Mouse (Mus musculus) T-helper 2 cell (primary cell): ENCODE results near the gene Tnip3.

Source experiments
- in situ Hi-C: fragments of 300-600 bp; cut with MboI, MseI; formaldehyde crosslinking; loops from one replicate; pipeline ENCODE4 v1.15.1; 2025; ENCODE audit warnings: high pct_unique_total_duplicates

Gene Tnip3

GRCm38 (mm10) chr6:65583029-65583428 lies 57.9 kb downstream of the Tnip3 start:
- in situ Hi-C loops: loop anchor here (25.0 kb wide), 1 partner anchor 446 kb away; the partner anchor contains the start of gene Hpgds

GRCm38 (mm10) chr6:65584870-65585332 lies 59.8 kb downstream of the Tnip3 start:
- in situ Hi-C loops: loop anchor here (25.0 kb wide), 1 partner anchor 448 kb away; the partner anchor contains the start of gene Hpgds

DNA sequence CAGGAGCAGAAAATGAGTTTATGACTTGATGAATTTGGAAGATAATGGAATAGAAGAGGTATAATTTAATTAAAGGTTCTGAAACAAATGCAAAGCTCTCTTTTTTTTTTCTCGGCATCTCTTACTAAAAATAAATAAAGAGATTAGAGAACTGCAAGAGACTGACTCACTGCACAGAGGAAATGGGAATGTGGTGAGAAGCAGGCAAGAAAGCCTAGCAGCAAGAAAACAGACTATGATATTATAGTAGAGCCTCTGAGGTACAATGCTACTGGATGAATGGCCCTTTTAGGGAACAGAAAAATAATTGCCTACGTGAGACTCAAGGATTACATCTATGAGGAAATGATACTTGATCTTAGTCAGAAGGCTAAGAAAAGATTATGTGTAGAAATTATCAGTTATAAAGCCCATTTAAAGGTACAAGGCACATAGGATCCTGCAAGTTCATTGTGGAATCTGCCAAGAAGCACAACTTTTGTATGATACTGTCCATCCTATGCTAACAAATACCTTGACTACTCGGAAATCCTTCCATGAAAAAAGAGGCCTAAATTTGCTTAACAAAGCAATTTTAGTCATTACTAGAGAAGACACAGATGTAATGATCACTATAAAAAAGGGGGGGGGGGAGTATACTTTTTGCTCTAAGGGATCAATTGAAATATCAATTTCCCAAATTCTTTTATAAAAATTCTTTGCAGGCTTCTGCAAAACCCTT lies 60.4 kb downstream of the Tnip3 start:
- in situ Hi-C loops: loop anchor here (25.0 kb wide), 1 partner anchor 448 kb away; the partner anchor contains the start of gene Hpgds

DNA sequence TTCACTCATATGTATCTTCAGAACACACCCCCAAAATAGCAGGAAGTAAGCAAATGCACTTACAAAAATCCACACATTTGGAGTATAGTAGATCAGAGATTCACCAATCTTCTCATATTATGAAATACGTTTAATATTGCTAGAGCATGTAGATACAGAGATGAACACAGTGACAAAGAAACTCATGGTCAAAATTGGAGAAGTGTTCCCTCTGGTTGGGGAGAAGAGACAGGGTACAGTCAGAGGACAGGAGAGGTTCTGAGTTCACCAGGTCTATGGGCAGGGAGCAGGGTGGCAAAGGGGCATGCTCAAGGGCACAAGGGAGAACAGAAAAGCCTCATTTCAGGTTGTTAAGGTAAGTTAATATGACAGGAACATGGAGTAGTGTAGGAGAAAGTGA lies 63.7 kb downstream of the Tnip3 start:
- in situ Hi-C loops: loop anchor here (25.0 kb wide), 1 partner anchor 452 kb away; the partner anchor contains the start of gene Hpgds

DNA sequence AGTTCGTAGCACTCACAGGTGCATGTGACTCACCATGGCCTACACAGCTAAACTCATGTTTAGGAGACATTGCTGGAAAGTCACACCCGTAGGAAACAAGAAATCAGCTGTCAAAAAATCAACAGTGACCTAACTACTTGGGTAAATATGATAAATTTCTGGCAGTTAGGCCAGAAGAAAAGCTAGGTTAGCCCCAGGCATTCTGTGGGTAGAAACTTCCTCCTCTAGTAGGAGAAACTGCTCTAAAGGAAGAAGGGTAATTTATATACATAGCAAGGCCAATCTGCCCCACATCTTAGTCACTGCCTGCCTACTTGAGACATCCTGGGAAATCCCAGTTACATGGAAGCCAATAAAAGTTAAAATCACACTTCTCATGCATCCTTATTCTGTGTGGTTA lies 64.9 kb downstream of the Tnip3 start:
- in situ Hi-C loops: loop anchor here (25.0 kb wide), 1 partner anchor 453 kb away; the partner anchor contains the start of gene Hpgds

DNA sequence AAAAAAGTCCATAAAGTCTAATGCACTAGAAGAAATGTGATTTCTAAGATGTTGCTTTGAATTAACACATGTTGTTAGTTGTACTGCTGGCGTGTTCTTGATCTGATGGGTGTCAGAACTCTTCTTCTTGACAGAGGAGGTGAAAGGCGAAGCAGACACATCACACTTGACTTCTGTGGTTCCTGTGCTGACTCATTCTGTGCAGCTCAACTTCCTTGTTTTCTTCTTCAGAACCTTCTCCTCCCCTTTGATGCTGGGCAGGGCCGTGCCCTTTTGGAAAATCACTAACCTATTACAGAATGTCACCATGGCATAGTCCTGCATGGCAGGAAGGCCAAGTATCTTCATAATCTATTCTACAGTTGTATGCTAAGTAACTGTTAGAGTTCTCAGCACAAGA lies 69.1 kb downstream of the Tnip3 start:
- in situ Hi-C loops: loop anchor here (25.0 kb wide), 1 partner anchor 457 kb away; the partner anchor contains the start of gene Hpgds

GRCm38 (mm10) chr6:65595371-65595770 lies 70.3 kb downstream of the Tnip3 start:
- in situ Hi-C loops: loop anchor here (25.0 kb wide), 1 partner anchor 458 kb away; the partner anchor contains the start of gene Hpgds

DNA sequence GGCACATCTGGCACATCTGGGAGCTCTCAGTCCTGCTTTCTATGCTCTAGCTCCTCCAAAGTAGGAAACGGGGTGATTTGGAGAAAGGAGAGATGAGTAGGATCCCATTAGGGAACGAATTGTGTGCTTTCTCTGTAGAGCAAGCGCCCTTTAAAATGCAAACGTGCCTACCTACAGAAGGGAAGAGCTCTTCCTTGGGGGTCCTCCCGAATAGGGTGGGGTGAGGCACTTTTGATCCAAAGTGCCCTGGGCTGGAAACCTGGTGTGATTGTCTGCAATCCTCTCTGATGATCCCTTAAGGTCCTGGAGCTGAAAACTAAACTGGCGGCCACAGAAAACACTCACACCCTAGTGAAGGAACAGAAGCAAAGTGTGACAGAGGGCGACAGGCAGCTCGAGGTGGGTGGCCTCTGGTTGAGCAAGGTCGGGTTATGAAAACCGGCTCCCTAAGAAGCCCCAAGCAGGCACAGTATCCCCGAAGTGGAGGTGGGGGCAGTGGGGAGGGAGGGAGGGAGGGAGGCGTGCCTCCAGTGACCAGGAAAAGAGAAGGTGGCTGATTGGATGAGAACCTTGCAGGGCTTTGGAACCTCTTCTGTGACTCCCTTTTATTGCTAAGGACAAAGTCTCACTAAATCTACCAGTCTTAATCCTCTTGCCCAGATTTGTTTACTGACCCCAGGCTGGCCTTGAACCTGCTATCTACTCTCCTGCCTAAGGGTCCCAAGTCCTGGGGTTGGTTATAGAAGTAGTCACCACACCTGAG lies 72.1 kb downstream of the Tnip3 start:
- in situ Hi-C loops: loop anchor here (25.0 kb wide), 1 partner anchor 460 kb away; the partner anchor contains the start of gene Hpgds

DNA sequence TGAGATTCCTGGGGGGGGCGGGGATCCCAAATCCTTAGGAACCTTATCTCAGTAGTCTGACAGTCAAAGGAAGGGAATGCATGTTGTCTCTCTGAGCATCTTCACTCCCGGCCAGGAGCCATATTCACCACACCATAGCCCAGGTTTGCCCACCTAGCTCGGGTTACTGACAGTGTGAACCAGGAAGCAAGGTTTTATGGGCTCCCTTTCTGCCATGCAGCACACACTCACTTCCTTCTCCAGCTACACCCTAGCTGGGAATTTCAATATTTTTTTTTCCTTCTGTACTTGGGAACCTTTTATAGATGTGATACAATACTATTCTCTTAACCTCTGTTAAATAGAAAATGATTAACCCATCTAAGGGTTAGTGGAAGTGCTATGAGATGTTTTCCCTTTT lies 73.4 kb downstream of the Tnip3 start:
- in situ Hi-C loops: loop anchor here (25.0 kb wide), 1 partner anchor 461 kb away; the partner anchor contains the start of gene Hpgds

DNA sequence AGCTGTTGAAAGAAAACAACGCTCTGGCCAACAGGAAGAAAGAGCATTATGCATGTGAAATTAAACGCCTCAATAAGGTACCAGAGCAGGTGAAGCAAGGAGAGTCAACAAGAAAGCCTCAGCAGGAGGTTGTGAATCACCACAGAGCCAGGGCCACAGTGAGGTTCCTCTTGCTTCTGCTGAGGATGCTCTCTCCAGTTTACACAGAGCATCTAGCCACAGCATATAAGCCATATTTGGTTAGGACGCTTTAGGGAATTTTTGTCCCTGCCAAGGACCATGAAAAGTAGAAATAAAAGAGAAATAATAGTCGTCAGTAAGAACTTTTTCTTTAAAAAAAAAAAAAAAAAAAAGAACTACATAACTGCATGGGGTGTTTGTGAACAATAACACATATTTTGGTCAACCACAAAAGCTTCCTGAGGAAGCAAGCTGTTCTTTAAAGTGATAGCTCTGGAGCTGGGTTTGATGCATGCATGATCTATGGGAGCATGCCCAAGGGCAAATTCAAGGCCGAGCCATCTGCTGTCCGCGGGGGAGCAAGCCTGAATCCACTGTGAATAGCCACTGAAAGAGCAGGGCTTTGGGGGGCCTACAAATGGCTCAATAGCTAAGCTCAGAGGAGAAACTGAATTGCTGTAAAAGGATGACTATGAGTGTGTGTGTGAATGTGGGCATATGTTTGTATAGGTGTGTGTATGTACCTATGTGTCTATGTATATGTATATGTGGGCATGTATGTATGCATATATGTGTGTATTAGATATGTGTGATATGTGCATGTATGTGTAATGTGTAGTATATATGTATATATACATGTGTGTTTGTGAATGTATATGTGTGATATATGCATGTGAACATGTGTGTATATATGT lies 75.0 kb downstream of the Tnip3 start:
- in situ Hi-C loops: loop anchor here (25.0 kb wide), 1 partner anchor 463 kb away; the partner anchor contains the start of gene Hpgds

DNA sequence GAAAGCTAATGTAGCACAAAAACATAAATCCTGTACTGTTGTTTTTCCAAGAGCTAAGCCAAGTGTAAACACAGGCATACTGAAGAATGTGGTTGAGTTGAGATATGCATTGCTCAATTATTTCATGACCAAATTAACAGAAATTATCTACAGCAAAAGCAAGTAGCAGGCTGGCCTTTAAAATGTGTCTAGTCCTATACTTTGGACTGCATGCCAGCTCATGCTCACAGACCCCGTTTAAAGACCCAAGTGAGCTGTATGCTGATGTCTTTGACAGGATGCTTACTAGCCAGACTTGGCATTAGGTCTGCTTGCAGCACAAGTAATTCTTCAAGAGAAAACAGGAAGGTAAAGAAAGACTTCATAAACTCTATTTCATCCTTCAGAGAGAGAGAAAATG lies 75.8 kb downstream of the Tnip3 start:
- in situ Hi-C loops: no loop called here

DNA sequence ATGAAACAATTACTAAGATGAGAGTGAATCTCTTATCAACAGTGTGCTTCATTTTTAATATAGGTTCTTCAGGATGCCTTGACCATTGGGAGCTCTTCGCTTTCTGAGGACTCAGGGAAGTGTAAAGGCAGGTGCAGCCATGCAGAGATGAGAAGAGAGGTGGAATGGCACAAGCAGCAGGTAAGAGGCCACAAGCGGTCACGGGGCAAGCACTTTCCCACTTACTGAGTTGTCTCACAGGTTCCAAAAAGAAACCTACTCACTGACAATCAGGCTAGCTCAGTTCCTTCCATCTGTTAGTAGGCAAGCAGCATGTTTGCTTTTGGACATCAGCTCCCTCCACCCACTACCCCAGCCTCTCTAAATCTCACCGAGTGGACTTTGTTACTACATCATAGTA lies 80.7 kb downstream of the Tnip3 start:
- in situ Hi-C loops: no loop called here

DNA sequence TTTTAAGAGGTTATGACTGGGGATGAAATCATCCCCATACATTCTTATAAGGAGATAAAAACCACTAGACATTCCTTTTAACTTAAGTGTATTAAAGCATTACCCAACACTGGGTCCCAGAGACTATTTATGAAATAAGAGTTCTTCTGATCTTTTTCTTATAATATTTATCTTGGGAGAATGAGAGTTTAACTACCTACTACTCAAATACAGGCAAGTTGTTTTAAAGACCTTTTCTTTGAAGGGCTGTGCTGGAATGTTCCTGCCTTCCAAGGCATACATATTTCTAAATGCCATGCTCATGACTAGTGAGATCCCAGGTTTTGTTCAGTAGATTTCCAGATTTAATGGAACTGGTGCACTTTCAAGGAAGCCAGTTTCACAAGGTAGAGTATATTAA lies 81.8 kb downstream of the Tnip3 start:
- in situ Hi-C loops: no loop called here

GRCm38 (mm10) chr6:65611834-65612233 lies 86.7 kb downstream of the Tnip3 start:
- in situ Hi-C loops: no loop called here

GRCm38 (mm10) chr6:65613924-65614585 lies 88.9 kb downstream of the Tnip3 start:
- in situ Hi-C loops: no loop called here

GRCm38 (mm10) chr6:65615641-65616040 lies 90.5 kb downstream of the Tnip3 start:
- in situ Hi-C loops: no loop called here

DNA sequence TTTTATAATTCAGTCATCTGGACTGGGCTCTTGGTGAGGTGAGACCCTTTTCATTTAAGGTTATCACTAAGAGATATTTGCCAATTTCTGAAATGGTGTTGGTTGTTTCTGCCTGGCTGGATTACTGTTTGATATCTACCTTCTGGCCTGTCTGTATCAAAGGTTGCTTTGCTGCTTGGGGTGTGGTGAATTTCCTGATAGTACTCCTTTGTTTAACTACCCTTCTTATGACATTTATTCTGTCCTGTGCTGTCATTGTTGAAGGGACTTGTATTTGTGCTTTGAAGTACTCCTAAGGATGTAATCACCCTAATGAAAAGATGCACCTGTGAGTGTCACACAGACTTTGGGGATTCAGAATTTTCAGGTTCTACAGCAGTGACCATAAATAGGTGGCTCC lies 96.1 kb downstream of the Tnip3 start:
- in situ Hi-C loops: no loop called here

- in situ Hi-C loops: no loop called here
Observed at GRCm38 (mm10) chr6:65623016-65623715, 98.1 kb downstream of the Tnip3 start.

- in situ Hi-C loops: no loop called here
Observed at GRCm38 (mm10) chr6:65630578-65630977, 105.5 kb downstream of the Tnip3 start.

DNA sequence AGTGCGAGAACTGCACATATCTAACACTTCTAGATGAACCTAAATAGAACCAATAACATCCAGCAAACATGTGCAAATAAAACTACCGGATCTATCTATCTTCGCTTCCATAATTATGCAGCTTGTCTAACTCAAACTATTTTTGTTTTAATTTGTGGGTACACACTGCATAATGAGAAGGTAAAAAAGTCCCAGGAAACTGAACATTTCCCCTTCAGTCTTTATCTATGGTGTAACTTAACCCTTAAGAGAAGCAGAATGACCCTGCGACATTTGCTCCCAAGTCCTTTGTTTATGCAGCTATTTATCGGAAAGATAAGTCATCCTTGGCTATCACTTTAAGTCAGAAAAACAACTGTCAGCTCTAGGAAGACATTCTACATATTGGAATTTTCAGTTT lies 107.1 kb downstream of the Tnip3 start:
- in situ Hi-C loops: no loop called here
